Mouse (Mus musculus): ENCODE results near the gene Fam240b. TPM values are rescaled to one million over a fixed set of nuclear protein-coding genes. Genes with fewer than 3 reads are reported as not detected.

The Fam240b gene
- total RNA-seq (2014; fragmentation: Nextera tagmentation): not detected in 2 replicates
- total RNA-seq (2017): not detected in 2 replicates
- polyA plus RNA-seq (2012): not detected in 2 replicates

DNA sequence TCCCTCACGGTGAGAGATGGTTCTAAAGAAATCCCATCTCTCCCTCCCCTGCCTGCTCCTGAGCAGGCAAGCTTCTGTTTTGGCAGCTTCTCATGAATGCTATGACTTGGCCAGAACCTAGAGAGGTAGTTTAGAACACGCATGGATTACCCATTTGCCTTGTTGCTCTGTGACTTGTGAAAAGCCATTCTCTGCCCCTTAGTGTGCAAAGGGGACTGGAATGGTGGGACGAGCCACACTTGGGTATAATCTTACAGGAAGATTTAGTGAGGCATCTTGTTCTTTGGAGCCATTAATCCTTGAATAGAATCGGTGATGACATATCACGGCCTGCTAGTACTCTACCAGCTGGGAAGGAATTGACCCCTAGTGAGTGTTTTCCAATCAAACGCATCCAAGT lies at the start of gene Fam240b:
Fam240b (minus strand) TSS at position 101 of the 400 bp plus-strand sequence.
- ATAC-seq (ENCODE audit: extremely low read depth, insufficient number of reproducible peaks, low FRiP score, poor library complexity, severe bottlenecking) (no peak), DNase-seq (ENCODE audit: low spot score) (no peak)
- TF ChIP-seq CTCF (IDR thresholded peaks at IDR 0.05; ENCODE audit: low read depth, low read length) (no peak), TAL1 (conservative IDR thresholded peaks at IDR 0.05; ENCODE audit: low read depth, low read length) (no peak), POLR2AphosphoS5 (IDR thresholded peaks at IDR 0.05; ENCODE audit: insufficient replicate concordance, low read depth, low read length) (no peak), GATA1 (IDR thresholded peaks at IDR 0.05; ENCODE audit: borderline replicate concordance, low read length) (no peak), GATA2 (IDR thresholded peaks at IDR 0.05; ENCODE audit: borderline replicate concordance, low read depth, low read length) (no peak)

DNA sequence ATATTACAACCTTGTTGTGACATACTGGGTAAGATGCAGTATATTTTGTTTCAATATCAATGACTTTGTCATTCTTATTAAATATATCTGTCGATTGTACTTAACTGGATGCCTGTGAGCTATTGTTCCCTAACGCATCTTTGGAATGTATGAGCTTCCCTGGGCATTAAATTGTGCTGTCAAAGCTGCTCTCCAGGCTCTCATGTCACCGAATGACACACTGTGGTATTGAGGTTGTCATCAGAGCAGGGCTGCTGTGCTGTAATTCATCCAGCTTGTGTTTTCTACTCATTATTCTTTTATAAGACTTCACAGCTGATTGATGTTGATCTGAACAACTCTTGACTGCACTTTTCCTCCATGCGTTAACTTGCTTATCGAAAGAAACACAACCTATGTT lies 32.5 kb upstream of the Fam240b start:
- TF ChIP-seq TAL1 (conservative IDR thresholded peaks at IDR 0.05; ENCODE audit: low read depth, low read length): no peak
- TF ChIP-seq GATA1 (IDR thresholded peaks at IDR 0.05; ENCODE audit: borderline replicate concordance, low read length): no peak
- TF ChIP-seq GATA2 (IDR thresholded peaks at IDR 0.05; ENCODE audit: borderline replicate concordance, low read depth, low read length): no peak
- TF ChIP-seq POLR2AphosphoS5 (IDR thresholded peaks at IDR 0.05; ENCODE audit: insufficient replicate concordance, low read depth, low read length): no peak
- no peak for TF ChIP-seq CTCF (IDR thresholded peaks at IDR 0.05; ENCODE audit: low read depth, low read length)
- Histone ChIP-seq H3K4me1 (ENCODE audit: insufficient read depth, low read depth, low read length) (no peaks in the 10 kb centered on the region), H3K4me3 (ENCODE audit: low read depth, low read length) (no peak overlapping the region), H3K27me3 (ENCODE audit: insufficient read depth, low read length) (no peaks in the 10 kb centered on the region), H3K9me3 (replicated peaks) (no peaks in the 10 kb centered on the region), H3K36me3 (replicated peaks) (no peaks in the 10 kb centered on the region)
- ATAC-seq (ENCODE audit: extremely low read depth, insufficient number of reproducible peaks, low FRiP score, poor library complexity, severe bottlenecking): no peak
- no peak for DNase-seq (ENCODE audit: low spot score)

More for the DNA sequence above, at the start of gene Fam240b:
- no peak within 1 kb of the TSS for H3K4me3 ChIP-seq (ENCODE audit: low read depth, low read length)
- H3K4me1 ChIP-seq (ENCODE audit: insufficient read depth, low read depth, low read length): no peaks in the 10 kb centered on the region
- H3K27me3 ChIP-seq (ENCODE audit: insufficient read depth, low read length): no peaks in the 10 kb centered on the region
- H3K9me3 ChIP-seq (replicated peaks): no peaks in the 10 kb centered on the region
- H3K36me3 ChIP-seq (replicated peaks): no peaks in the 10 kb centered on the region

DNA sequence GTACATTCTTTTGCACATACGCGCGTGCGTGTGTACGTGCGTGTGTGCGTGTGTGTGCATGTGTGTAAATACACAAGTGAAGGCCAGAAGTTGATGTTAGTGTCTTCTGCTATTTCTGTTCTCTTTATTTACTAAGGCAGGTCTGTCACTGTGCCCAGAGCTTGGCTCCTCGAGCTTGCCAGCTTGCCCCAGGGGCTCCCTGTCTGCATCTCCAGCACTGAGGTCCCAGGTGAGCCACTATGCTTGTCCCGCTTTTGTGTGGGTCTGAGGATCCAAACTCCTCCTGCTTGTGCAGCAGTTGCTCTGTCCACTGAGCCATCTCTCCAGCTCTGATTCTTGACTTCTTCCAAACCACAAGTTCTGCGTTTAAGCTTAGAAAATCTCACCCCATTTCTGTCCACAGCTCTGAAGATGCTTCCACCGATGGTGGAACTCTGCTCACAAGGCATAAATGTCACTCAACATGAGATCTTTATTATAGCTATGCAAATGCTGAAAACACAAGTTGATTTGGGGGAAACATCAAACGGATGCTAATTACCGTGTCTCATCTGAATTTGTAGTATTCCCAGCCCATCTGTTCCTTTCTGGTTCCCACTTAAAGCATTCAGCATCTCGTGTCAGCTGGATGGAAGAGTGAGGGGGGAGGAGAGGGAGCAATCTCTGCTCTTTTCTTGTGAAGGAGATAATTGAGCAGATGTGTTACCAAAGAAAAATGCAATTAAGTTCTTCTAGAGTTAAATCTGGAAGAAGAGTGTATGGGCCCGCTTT lies 29.1 kb upstream of the Fam240b start:
- ATAC-seq (ENCODE audit: extremely low read depth, insufficient number of reproducible peaks, low FRiP score, poor library complexity, severe bottlenecking) (no peak), DNase-seq (ENCODE audit: low spot score) (no peak)
- no peak overlapping the region for H3K4me3 ChIP-seq (ENCODE audit: low read depth, low read length)
- no peaks in the 10 kb centered on the region for H3K4me1 ChIP-seq (ENCODE audit: insufficient read depth, low read depth, low read length)
- H3K27me3 ChIP-seq (ENCODE audit: insufficient read depth, low read length): no peaks in the 10 kb centered on the region
- no peaks in the 10 kb centered on the region for H3K9me3 ChIP-seq (replicated peaks)
- TF ChIP-seq GATA1 (IDR thresholded peaks at IDR 0.05; ENCODE audit: borderline replicate concordance, low read length) (no peak), GATA2 (IDR thresholded peaks at IDR 0.05; ENCODE audit: borderline replicate concordance, low read depth, low read length) (no peak), TAL1 (conservative IDR thresholded peaks at IDR 0.05; ENCODE audit: low read depth, low read length) (no peak), CTCF (IDR thresholded peaks at IDR 0.05; ENCODE audit: low read depth, low read length) (no peak), POLR2AphosphoS5 (IDR thresholded peaks at IDR 0.05; ENCODE audit: insufficient replicate concordance, low read depth, low read length) (no peak)
- H3K36me3 ChIP-seq (replicated peaks): no peaks in the 10 kb centered on the region

DNA sequence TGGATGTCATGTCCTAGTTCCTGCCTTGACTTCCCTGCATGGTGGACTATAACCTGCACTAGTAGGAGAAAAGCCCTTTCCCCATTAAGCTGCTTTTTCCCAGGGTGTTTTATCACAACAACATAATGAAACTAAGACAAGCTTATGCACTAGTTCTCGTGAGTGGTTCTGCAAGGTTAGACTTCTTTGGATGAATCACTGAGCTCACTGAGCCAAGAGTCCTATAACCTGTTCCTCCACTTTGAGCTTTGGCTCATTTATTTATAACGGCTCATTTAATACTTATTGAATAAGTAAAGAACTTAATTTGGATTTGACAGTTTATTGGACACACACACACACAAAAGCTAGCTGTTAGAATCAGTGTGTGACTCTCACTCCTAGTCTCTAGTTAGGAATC lies 16.7 kb upstream of the Fam240b start:
- TF ChIP-seq CTCF (IDR thresholded peaks at IDR 0.05; ENCODE audit: low read depth, low read length): no peak
- no peak for TF ChIP-seq TAL1 (conservative IDR thresholded peaks at IDR 0.05; ENCODE audit: low read depth, low read length)
- TF ChIP-seq GATA2 (IDR thresholded peaks at IDR 0.05; ENCODE audit: borderline replicate concordance, low read depth, low read length): no peak
- no peak for TF ChIP-seq GATA1 (IDR thresholded peaks at IDR 0.05; ENCODE audit: borderline replicate concordance, low read length)
- no peak for TF ChIP-seq POLR2AphosphoS5 (IDR thresholded peaks at IDR 0.05; ENCODE audit: insufficient replicate concordance, low read depth, low read length)
- DNase-seq (ENCODE audit: low spot score): no peak
- no peaks in the 10 kb centered on the region for H3K36me3 ChIP-seq (replicated peaks)
- no peaks in the 10 kb centered on the region for H3K4me1 ChIP-seq (ENCODE audit: insufficient read depth, low read depth, low read length)
- ATAC-seq (ENCODE audit: extremely low read depth, insufficient number of reproducible peaks, low FRiP score, poor library complexity, severe bottlenecking): no peak
- H3K27me3 ChIP-seq (ENCODE audit: insufficient read depth, low read length): no peaks in the 10 kb centered on the region
- no peaks in the 10 kb centered on the region for H3K9me3 ChIP-seq (replicated peaks)
- H3K4me3 ChIP-seq (ENCODE audit: low read depth, low read length): no peak overlapping the region

DNA sequence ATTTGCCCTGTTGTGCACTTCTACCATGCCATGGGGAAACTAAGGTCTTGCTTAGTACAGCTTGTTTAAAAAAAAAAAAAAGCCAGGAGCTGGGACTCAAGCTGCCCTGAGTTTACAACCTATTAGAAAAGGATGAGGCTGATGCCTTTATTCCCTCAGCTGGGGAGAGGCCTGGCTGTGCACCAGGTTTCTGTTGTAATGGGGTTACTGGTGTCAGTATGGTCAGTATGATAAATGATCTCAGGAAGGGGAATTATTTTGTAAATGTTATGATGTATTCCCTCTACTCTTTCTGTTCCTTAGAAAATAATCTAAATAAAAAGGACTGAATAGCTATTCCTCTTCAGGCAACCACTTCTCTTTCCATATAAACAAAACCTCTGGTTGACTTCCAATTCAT lies 14.0 kb upstream of the Fam240b start:
- TF ChIP-seq GATA1 (IDR thresholded peaks at IDR 0.05; ENCODE audit: borderline replicate concordance, low read length): no peak
- no peak for TF ChIP-seq TAL1 (conservative IDR thresholded peaks at IDR 0.05; ENCODE audit: low read depth, low read length)
- no peak for TF ChIP-seq CTCF (IDR thresholded peaks at IDR 0.05; ENCODE audit: low read depth, low read length)
- no peak for TF ChIP-seq POLR2AphosphoS5 (IDR thresholded peaks at IDR 0.05; ENCODE audit: insufficient replicate concordance, low read depth, low read length)
- no peak for TF ChIP-seq GATA2 (IDR thresholded peaks at IDR 0.05; ENCODE audit: borderline replicate concordance, low read depth, low read length)
- H3K27me3 ChIP-seq (ENCODE audit: insufficient read depth, low read length): no peaks in the 10 kb centered on the region
- no peaks in the 10 kb centered on the region for H3K36me3 ChIP-seq (replicated peaks)
- ATAC-seq (ENCODE audit: extremely low read depth, insufficient number of reproducible peaks, low FRiP score, poor library complexity, severe bottlenecking) (no peak), DNase-seq (ENCODE audit: low spot score) (no peak)
- H3K9me3 ChIP-seq (replicated peaks): no peaks in the 10 kb centered on the region
- H3K4me1 ChIP-seq (ENCODE audit: insufficient read depth, low read depth, low read length): no peaks in the 10 kb centered on the region
- H3K4me3 ChIP-seq (ENCODE audit: low read depth, low read length): no peak overlapping the region

DNA sequence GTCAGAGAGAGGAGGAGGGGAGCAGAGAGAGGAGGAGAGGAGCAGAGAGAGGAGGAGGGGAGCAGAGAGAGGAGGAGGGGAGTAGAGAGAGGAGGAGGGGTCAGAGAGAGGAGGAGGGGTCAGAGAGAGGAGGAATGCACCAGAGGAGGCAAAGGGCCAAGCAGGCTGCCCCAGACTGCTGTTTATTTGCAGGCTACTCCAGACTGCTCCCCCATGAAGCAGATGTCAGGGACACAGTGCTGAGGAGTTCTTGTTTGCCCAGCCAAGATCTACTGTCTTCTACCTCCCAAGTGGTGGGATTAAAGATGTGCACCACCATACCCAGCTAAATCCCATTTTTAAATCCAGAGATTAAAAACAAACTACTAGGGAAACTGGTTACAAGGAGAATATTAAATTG lies 9.8 kb upstream of the Fam240b start:
- no peak for DNase-seq (ENCODE audit: low spot score)

More for the DNA sequence above, 9.8 kb upstream of the Fam240b start:
- Histone ChIP-seq H3K27me3 (ENCODE audit: insufficient read depth, low read length) (no peaks in the 10 kb centered on the region), H3K36me3 (replicated peaks) (no peaks in the 10 kb centered on the region), H3K4me3 (ENCODE audit: low read depth, low read length) (no peak overlapping the region), H3K4me1 (ENCODE audit: insufficient read depth, low read depth, low read length) (no peaks in the 10 kb centered on the region), H3K9me3 (replicated peaks) (no peaks in the 10 kb centered on the region)
- no peak for TF ChIP-seq CTCF (IDR thresholded peaks at IDR 0.05; ENCODE audit: low read depth, low read length)
- TF ChIP-seq TAL1 (conservative IDR thresholded peaks at IDR 0.05; ENCODE audit: low read depth, low read length): no peak
- no peak for TF ChIP-seq GATA2 (IDR thresholded peaks at IDR 0.05; ENCODE audit: borderline replicate concordance, low read depth, low read length)
- TF ChIP-seq GATA1 (IDR thresholded peaks at IDR 0.05; ENCODE audit: borderline replicate concordance, low read length): no peak
- no peak for TF ChIP-seq POLR2AphosphoS5 (IDR thresholded peaks at IDR 0.05; ENCODE audit: insufficient replicate concordance, low read depth, low read length)
- no peak for ATAC-seq (ENCODE audit: extremely low read depth, insufficient number of reproducible peaks, low FRiP score, poor library complexity, severe bottlenecking)

Data from G1E (cell line).